Mouse (Mus musculus): Measurements from ENCODE around the gene Ugt2a1. TPM values are rescaled to one million over a fixed set of nuclear protein-coding genes. Genes with fewer than 3 reads are reported as not detected.
"Not testable (repeated sequence)": the region's sequence is repeated elsewhere in the genome, so short reads cannot be mapped to it uniquely, and the experiment has no call there.

Gene Ugt2a1
- polyA plus RNA-seq, 1 experiment from 2014 or later: not detected

GRCm38 (mm10) chr5:87424041-87424440 lies 66.6 kb downstream of the Ugt2a1 start, which contains the start of gene Ugt2b38:
Ugt2b38 (minus strand) TSS chr5:87424203.
- not testable (repeated sequence) for ATAC-seq (ENCODE audit: low read depth); H3K27me3 ChIP-seq (ENCODE audit: control insufficient read depth, insufficient read depth, low read depth, low read length); H3K4me1 ChIP-seq (ENCODE audit: control insufficient read depth, low read depth, low read length); H3K36me3 ChIP-seq (ENCODE audit: control insufficient read depth, insufficient read depth); H3K9me3 ChIP-seq (replicated peaks; ENCODE audit: control insufficient read depth, low read length); H3K9ac ChIP-seq (ENCODE audit: low read depth, low read length); H3K4me3 ChIP-seq (ENCODE audit: low read depth, low read length); H3K27ac ChIP-seq (ENCODE audit: low read length); H3K4me2 ChIP-seq (ENCODE audit: low read depth, low read length)
- WGBS (ENCODE audit: insufficient replicate concordance): 59% methylated on average over 1 of the region's 2 CpGs

Other genes starting within 250 kb of the Ugt2a1 start
- gene Ugt2b37, start 236.1 kb downstream of the Ugt2a1 start, polyA plus RNA-seq (2015; fragmentation: Nextera tagmentation; extraction: Ambion mirVana): not detected in 2 replicates
- 0.07 and 0.09 TPM in 2 replicates for gene Ugt2a3, start 153.7 kb downstream of the Ugt2a1 start, polyA plus RNA-seq (2015; fragmentation: Nextera tagmentation; extraction: Ambion mirVana)
- not detected in 2 replicates for gene Ugt2b38, start 66.7 kb downstream of the Ugt2a1 start, polyA plus RNA-seq (2015; fragmentation: Nextera tagmentation; extraction: Ambion mirVana)
- gene Ugt2a2, start 8.6 kb downstream of the Ugt2a1 start, polyA plus RNA-seq (2015; fragmentation: Nextera tagmentation; extraction: Ambion mirVana): not detected in 2 replicates
- not detected in 2 replicates for gene Gm43638, start 4.1 kb downstream of the Ugt2a1 start, polyA plus RNA-seq (2015; fragmentation: Nextera tagmentation; extraction: Ambion mirVana)
- gene Sult1b1, start 47.3 kb upstream of the Ugt2a1 start, polyA plus RNA-seq (2015; fragmentation: Nextera tagmentation; extraction: Ambion mirVana): 1.6 and 1.7 TPM in 2 replicates
- 6.0 and 6.4 TPM in 2 replicates for gene Sult1d1, start 78.2 kb upstream of the Ugt2a1 start, polyA plus RNA-seq (2015; fragmentation: Nextera tagmentation; extraction: Ambion mirVana)
- not detected in 2 replicates for gene Sult1e1, start 100.7 kb upstream of the Ugt2a1 start, polyA plus RNA-seq (2015; fragmentation: Nextera tagmentation; extraction: Ambion mirVana)
- gene Csn1s1, start 175.3 kb upstream of the Ugt2a1 start, polyA plus RNA-seq (2015; fragmentation: Nextera tagmentation; extraction: Ambion mirVana): not detected in 2 replicates
- not detected in 2 replicates for gene Csn2, start 208.8 kb upstream of the Ugt2a1 start, polyA plus RNA-seq (2015; fragmentation: Nextera tagmentation; extraction: Ambion mirVana)